Mouse (Mus musculus): ENCODE results near the gene Pard3b. TPM values are rescaled to one million over a fixed set of nuclear protein-coding genes. Genes with fewer than 3 reads are reported as not detected.

Pard3b gene
- total and polyA plus RNA-seq, 3 experiments = 2.2 to 13.9 (median 13.8) TPM

DNA sequence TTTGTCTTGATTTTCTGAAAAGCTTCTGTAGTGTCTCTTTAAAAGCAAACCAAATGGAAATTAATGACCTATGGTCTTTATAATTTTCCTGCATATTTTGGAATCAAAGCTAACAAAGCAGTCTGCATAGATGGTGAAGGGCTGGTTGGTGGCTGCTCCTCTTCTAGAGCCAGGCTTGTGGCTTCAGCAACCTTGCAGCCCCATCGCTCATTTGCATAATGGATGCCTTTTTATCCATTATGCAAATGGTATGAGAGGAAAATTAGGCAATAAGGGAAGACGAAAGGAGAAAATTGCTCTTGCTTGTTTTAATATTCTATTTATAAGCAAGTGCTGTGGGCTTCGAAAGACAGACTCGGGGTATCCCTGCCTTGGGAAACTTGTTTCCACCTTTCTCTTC, 373.1 kb downstream of the Pard3b start:
- Histone ChIP-seq H3K36me3 (ENCODE audit: control insufficient read depth, insufficient read depth, low read length) (no peaks in the 10 kb centered on the region), H3K27ac (no peak overlapping the region), H3K4me3 (no peak overlapping the region), H3K27me3 (ENCODE audit: control insufficient read depth, insufficient read depth, low read length) (no peaks in the 10 kb centered on the region), H3K4me1 (ENCODE audit: control insufficient read depth, insufficient read depth, low read length) (no peaks in the 10 kb centered on the region), H3K79me2 (replicated peaks; ENCODE audit: control insufficient read depth, insufficient read depth, low read length) (no peaks in the 10 kb centered on the region), H3K9ac (ENCODE audit: low read depth, low read length) (no peak overlapping the region)
- WGBS = 94% methylated on average over 4 of the region's 4 CpGs
- TF ChIP-seq POLR2A (IDR thresholded peaks at IDR 0.05; ENCODE audit: insufficient read depth, low read depth, low read length) (no peak), CTCF (IDR thresholded peaks at IDR 0.05) (no peak), EP300 (IDR thresholded peaks at IDR 0.05; ENCODE audit: insufficient read depth, low read depth, low read length) (no peak)
- intact Hi-C loops (cut with DNase I) = no loop called here
- no peak for DNase-seq

DNA sequence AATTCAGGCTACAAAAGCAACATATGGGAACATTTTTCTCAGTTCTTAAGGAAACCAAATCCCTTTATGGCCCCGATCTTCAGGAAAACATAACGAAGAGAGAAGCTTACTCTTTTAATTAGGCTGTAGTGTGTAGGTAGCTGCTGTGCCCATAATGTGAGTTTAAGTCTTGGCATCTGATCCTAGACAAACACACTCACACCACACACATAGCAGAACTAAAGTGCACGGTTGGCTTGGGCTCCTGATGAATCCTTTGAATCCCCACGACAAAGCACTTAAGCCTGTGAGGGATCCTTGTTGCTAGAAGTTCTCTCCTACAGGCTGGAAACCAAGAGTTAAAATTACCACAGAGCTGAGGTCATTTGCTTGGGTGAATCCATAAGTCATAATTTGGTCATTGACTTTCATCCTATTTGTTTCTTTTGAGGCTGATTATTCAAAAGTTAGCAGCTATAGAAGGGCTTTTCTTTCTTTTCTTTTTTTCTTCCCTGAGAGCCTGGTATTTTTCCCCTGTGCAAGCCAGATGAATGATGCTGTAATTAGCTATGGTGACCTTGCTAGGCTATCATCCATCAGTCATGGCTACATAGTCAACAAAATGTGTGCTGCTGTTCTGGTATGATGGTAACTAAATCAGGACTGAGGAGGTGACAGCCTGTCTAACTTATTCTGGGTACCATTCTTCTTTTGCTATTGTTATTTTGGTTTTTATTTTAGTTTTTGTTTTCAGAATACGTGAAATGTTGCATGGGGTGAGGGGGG, 378.1 kb downstream of the Pard3b start:
- Histone ChIP-seq H3K79me2 (replicated peaks; ENCODE audit: control insufficient read depth, insufficient read depth, low read length) (no peaks in the 10 kb centered on the region), H3K4me3 (no peak overlapping the region), H3K27ac (no peak overlapping the region), H3K9ac (ENCODE audit: low read depth, low read length) (no peak overlapping the region), H3K36me3 (ENCODE audit: control insufficient read depth, insufficient read depth, low read length) (no peaks in the 10 kb centered on the region), H3K27me3 (ENCODE audit: control insufficient read depth, insufficient read depth, low read length) (no peaks in the 10 kb centered on the region), H3K4me1 (ENCODE audit: control insufficient read depth, insufficient read depth, low read length) (no peaks in the 10 kb centered on the region)
- TF ChIP-seq EP300 (IDR thresholded peaks at IDR 0.05; ENCODE audit: insufficient read depth, low read depth, low read length) (no peak), CTCF (IDR thresholded peaks at IDR 0.05) (no peak), POLR2A (IDR thresholded peaks at IDR 0.05; ENCODE audit: insufficient read depth, low read depth, low read length) (no peak)
- intact Hi-C loops (cut with DNase I) = no loop called here
- 87% methylated on average over 5 of the region's 5 CpGs for WGBS
- no peak for DNase-seq

DNA sequence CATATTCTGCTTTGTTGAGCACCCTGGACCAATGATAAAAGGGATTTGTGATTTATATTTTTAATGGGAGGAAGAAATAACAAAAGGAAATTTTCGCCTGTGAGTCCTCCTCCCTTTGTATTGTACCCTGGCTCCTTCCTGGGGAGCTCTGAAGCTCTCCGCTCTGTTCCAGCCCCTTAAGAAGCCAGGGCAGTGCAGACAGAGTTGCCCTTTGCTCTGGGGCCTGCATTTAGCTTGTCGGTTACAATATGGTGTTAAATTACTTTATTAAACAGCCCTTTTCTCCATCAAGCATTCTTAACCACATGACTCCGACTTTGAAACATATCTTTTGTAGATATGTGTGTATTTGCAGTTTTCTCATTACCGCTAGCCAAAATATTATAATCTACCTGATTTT, 379.7 kb downstream of the Pard3b start:
- no peak overlapping the region for H3K4me3 ChIP-seq
- no peak for TF ChIP-seq EP300 (IDR thresholded peaks at IDR 0.05; ENCODE audit: insufficient read depth, low read depth, low read length)
- TF ChIP-seq POLR2A (IDR thresholded peaks at IDR 0.05; ENCODE audit: insufficient read depth, low read depth, low read length) = no peak

DNA sequence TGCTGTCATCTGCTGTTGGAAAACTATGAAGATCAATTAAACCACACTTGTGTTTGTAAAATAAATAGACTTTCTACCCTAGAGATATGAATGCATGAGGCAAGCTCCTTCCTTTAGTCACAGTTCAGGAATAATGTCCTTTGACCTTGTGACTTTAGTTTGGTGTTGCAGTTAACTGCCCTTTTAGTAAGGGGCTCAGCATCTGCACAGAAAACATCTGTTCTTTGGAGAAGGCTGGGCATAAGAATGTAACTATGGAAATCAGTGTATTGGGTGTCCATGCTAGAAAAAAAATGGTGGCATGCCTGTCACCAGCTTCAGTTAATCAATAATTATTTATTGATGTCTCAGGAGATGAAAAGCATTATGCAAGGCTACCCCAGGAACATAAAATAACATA, 381.1 kb downstream of the Pard3b start:
- no peak overlapping the region for H3K27ac ChIP-seq
- no peak overlapping the region for H3K4me3 ChIP-seq
- TF ChIP-seq CTCF (IDR thresholded peaks at IDR 0.05) = no peak
- TF ChIP-seq EP300 (IDR thresholded peaks at IDR 0.05; ENCODE audit: insufficient read depth, low read depth, low read length) = no peak
- no peak for TF ChIP-seq POLR2A (IDR thresholded peaks at IDR 0.05; ENCODE audit: insufficient read depth, low read depth, low read length)
- no peak for DNase-seq
- H3K27me3 ChIP-seq (ENCODE audit: control insufficient read depth, insufficient read depth, low read length) = no peaks in the 10 kb centered on the region
- no peaks in the 10 kb centered on the region for H3K79me2 ChIP-seq (replicated peaks; ENCODE audit: control insufficient read depth, insufficient read depth, low read length)
- no peaks in the 10 kb centered on the region for H3K36me3 ChIP-seq (ENCODE audit: control insufficient read depth, insufficient read depth, low read length)
- no peak overlapping the region for H3K9ac ChIP-seq (ENCODE audit: low read depth, low read length)
- intact Hi-C loops (cut with DNase I) = no loop called here
- H3K4me1 ChIP-seq (ENCODE audit: control insufficient read depth, insufficient read depth, low read length) = no peaks in the 10 kb centered on the region

More for the DNA sequence above, 379.7 kb downstream of the Pard3b start:
- intact Hi-C loops (cut with DNase I) = no loop called here
- WGBS = 70% methylated on average over 5 of the region's 5 CpGs
- H3K79me2 ChIP-seq (replicated peaks; ENCODE audit: control insufficient read depth, insufficient read depth, low read length) = no peaks in the 10 kb centered on the region
- no peaks in the 10 kb centered on the region for H3K4me1 ChIP-seq (ENCODE audit: control insufficient read depth, insufficient read depth, low read length)
- no peak overlapping the region for H3K27ac ChIP-seq
- H3K36me3 ChIP-seq (ENCODE audit: control insufficient read depth, insufficient read depth, low read length) = no peaks in the 10 kb centered on the region
- H3K27me3 ChIP-seq (ENCODE audit: control insufficient read depth, insufficient read depth, low read length) = no peaks in the 10 kb centered on the region
- no peak for DNase-seq
- H3K9ac ChIP-seq (ENCODE audit: low read depth, low read length) = no peak overlapping the region

DNA sequence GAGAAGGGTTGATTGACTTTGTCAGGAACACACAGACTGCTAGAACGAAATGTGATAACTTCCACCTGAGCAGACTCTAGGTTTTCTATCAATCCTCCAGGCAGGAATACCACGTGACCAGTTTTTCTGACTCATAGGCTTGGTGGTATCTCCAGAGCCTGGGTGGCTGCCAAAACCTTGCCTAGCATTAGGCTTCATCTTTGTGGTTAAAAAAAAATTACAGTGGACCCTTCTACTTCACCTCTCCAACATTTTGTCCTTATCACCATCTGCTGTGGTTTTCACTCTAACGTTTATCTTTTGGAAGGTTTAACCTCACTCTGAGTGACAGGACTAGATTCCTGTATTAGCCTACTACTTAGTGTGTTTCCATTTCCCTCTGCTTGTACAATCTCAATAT, 403.1 kb downstream of the Pard3b start:
- Histone ChIP-seq H3K27me3 (ENCODE audit: control insufficient read depth, insufficient read depth, low read length) (no peaks in the 10 kb centered on the region), H3K4me3 (no peak overlapping the region), H3K9ac (ENCODE audit: low read depth, low read length) (no peak overlapping the region), H3K4me1 (ENCODE audit: control insufficient read depth, insufficient read depth, low read length) (no peaks in the 10 kb centered on the region), H3K36me3 (ENCODE audit: control insufficient read depth, insufficient read depth, low read length) (no peaks in the 10 kb centered on the region; the same call in 1 of the 2 replicates), H3K27ac (no peak overlapping the region), H3K79me2 (replicated peaks; ENCODE audit: control insufficient read depth, insufficient read depth, low read length) (no peaks in the 10 kb centered on the region)
- intact Hi-C loops (cut with DNase I) = no loop called here
- TF ChIP-seq POLR2A (IDR thresholded peaks at IDR 0.05; ENCODE audit: insufficient read depth, low read depth, low read length) = no peak
- TF ChIP-seq CTCF (IDR thresholded peaks at IDR 0.05) = no peak
- TF ChIP-seq EP300 (IDR thresholded peaks at IDR 0.05; ENCODE audit: insufficient read depth, low read depth, low read length) = no peak
- no peak for DNase-seq
- 32% methylated on average over 3 of the region's 3 CpGs for WGBS

DNA sequence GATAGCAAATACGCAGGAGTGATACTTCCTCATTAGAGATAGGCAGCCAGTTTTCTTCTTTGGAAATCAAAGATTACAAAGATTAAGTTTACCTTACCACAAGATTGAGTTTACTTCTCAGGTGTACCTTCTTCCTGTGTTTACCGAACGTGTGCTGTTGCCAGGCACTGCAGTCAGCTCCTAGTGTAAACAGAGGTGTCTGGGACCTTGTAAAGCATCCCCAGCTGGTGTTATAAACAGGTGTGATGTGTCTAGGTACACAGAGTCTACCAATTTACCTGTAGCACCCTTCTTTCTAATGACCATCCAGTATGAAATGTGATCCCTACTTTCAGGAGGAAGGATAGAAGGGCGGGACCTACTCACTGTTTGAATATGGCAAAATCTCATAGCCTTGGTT, 410.0 kb downstream of the Pard3b start:
- no peaks in the 10 kb centered on the region for H3K27me3 ChIP-seq (ENCODE audit: control insufficient read depth, insufficient read depth, low read length)
- H3K27ac ChIP-seq = no peak overlapping the region
- no peaks in the 10 kb centered on the region for H3K4me1 ChIP-seq (ENCODE audit: control insufficient read depth, insufficient read depth, low read length)
- H3K4me3 ChIP-seq = no peak overlapping the region
- intact Hi-C loops (cut with DNase I) = no loop called here
- H3K9ac ChIP-seq (ENCODE audit: low read depth, low read length) = no peak overlapping the region
- WGBS = 82% methylated on average over 4 of the region's 4 CpGs
- H3K36me3 ChIP-seq (ENCODE audit: control insufficient read depth, insufficient read depth, low read length) = no peaks in the 10 kb centered on the region; the same call in 1 of the 2 replicates
- no peak for TF ChIP-seq EP300 (IDR thresholded peaks at IDR 0.05; ENCODE audit: insufficient read depth, low read depth, low read length)
- TF ChIP-seq CTCF (IDR thresholded peaks at IDR 0.05) = no peak
- TF ChIP-seq POLR2A (IDR thresholded peaks at IDR 0.05; ENCODE audit: insufficient read depth, low read depth, low read length) = no peak
- DNase-seq = no peak
- H3K79me2 ChIP-seq (replicated peaks; ENCODE audit: control insufficient read depth, insufficient read depth, low read length) = no peaks in the 10 kb centered on the region
